Mouse (Mus musculus) layer of hippocampus, postnatal 10 days (tissue): ENCODE measurements at regions not wholly inside any gene's neighbourhood (a gene's known extent, or its start where the extent isn't known, plus 50 kb on each side); places are given as distances from the start of the nearest gene placed in this dataset.
A peak's percentile ranks its signal among the peaks of the same experiment; 100 is the strongest.

Source experiments
- DNase-seq, 2 experiments: peaks; one replicate each; pipeline ENCODE4 v3.0.0; 2021; ENCODE audit warnings: low spot score in 2 of 2

- peak in 1 of 2 experiments; percentile 19 for DNase-seq
Observed at GRCm38 (mm10) chr6:143287322-143287721, 120.3 kb downstream of the Etnk1 start.

DNA sequence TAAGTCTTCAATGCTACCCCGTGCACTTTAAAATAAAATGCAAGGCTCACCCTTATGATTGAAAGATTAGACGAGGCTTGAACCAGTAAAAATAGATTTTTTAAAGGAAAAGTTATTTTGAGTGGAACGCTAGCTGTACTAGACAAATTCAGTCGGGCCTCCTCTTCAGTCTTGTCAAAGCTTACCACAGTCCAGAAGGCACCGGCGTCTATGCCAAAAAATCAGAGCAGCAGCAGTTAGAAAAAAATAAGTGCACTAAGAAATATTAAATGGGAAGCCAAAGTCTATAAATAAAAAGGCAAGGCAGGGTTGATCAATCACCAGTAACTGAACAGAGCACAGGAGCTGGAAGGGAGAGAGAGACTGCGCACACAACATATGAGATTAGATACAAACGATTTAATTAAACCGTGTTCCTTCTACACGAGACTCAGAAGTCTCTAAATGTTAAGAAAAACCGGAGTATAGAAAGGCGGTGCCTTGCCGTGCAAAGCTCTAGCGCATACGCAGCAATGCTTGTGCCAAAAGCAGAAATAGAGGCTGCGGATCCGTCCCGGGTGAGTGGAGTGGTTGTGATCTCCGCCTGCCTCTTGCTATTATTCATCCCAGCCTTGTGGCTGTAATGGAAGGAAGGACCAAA, 121.6 kb downstream of the Etnk1 start:
- DNase-seq: peak; percentile 18 to 27

DNA sequence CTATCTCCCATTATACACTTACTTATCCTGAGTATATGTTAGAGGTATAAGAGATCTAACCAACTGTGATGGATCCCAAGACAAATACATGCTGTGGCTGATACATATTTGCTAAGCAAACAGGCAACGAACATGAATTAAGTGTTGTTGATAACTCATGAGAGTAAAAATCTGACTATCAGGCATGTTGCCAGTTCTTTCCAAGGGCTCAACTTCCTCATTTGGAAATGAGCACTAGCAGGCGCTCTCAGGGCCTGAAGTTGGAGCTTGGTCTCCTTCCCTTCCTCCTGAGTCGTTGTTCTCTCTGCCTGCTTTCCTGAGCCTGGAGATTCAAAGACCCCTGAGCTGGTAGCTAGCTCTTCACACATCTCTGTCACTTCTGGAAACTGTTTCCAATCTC, 126.6 kb downstream of the Etnk1 start:
- no peak for DNase-seq

DNA sequence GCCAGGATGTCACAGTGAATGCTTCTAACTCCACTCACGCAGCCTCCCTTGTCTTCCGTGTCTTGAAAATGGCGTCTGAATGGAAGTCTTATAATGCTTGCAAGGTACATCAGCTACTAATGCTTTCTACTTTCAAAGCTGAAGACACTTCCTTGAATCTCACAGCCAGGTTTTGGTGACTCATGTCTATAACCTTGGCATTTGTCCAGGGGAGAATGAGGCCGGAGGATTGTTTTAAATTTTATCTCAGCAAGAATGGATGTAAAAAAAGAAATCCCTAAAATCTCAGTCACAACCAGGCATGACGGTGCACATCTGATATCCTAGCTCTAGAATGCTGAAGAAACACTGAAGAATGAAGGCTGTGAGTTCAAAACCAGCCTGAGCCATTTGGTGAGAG, 131.4 kb downstream of the Etnk1 start:
- no peak for DNase-seq

DNA sequence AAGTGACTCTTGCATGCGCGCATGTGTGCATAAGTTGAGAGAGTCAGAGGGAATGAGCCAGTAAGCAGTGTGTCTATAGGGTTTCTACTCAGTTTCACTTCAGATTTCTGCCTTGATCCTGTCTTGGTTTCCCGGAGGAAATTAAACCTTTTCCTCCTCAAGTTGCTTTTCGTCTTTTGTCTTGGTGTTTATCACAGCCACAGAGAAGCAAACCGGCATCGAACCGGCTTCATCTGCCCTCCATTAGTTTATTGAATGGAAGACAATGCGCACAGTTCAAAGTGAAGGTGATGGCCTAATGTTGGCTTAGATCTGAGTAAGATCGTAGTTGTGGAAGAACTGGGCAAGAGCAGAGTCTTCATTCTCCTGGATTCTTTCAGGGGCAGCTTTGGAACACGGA, 134.4 kb downstream of the Etnk1 start:
- DNase-seq: no peak

- no peak for DNase-seq
Observed at GRCm38 (mm10) chr6:143307327-143307726, 140.3 kb downstream of the Etnk1 start.

DNA sequence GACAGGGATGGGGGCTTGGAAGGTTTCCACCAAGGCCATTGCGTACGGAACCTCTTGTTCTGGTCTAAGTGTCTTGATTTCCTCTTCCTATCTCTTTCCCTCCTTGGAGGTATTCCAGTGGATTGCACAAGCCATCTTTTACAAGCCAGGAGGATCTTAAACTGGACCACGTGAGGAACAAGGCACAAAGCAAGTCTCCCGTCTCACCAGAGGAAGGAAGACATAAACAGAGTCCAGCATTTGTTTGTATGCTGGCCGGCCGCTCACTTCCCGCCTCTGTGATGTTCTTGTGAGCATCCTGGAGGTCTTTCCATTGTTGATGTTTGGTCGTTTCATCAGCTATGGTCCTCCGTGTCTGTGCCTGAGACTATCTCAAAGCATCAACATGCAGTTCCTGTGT, 148.8 kb downstream of the Etnk1 start:
- no peak for DNase-seq

DNA sequence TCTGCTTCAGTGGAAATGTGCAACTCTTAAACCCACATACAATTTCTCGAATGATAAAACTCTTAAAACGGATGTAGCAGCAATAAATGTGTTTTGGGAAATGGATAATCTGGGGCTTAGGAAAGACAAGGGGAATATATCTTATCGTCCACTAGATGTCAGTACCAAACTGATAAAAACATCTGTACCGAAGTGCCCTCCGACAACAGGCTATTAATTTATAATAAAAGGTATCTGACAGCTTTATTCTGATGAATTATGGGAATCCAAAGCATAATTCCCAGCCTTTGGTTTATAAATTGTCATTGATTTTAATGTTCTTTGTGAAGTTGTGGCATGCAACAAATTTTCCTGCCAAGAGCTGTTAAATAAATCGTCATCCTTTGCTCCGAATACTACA, 153.4 kb downstream of the Etnk1 start:
- no peak for DNase-seq

- DNase-seq: no peak
Observed at GRCm38 (mm10) chr6:143324636-143325035, 157.6 kb downstream of the Etnk1 start.

GRCm38 (mm10) chr6:143326956-143327722, 160.1 kb downstream of the Etnk1 start:
- no peak for DNase-seq

- no peak for DNase-seq
Observed at GRCm38 (mm10) chr6:143327788-143328187, 160.8 kb downstream of the Etnk1 start.

DNA sequence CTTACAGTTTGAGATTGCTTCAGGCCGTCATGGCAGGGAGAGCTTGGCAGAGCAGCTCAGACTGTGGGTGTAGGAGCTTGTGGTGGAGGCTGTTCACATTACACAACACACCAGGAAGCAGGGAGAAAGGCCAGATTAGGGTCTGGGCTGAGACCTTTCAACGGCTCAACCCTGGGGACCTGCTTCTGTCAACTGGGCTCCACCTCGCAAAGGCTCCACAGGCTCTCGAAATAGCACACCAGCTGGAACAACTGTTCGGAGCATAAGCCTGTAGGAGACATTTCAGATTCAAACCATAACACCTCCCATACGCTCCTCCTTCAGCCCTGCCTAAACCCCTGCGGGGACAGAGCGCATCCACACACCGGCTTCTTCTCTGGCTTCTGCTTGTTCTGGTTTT, 161.2 kb downstream of the Etnk1 start:
- no peak for DNase-seq

DNA sequence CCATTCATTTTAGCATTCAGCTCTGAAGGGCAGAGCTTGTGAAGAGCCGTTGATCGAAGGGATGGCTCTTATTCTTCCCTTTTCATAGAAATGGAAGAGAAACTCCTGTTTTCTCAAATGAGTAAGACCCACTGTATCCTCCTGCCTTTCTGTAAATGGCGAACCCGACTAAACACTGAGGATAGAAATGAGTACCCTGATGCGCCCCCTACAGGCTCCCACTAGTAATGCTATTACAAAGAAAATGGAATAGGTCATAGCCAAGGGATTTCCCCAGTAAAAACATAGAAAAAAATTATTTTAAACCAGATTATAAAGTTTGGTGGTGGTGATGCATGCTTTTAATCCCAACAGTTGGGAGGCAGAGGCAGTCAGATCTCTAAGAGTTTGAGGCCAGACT, 162.1 kb downstream of the Etnk1 start:
- DNase-seq: no peak

DNA sequence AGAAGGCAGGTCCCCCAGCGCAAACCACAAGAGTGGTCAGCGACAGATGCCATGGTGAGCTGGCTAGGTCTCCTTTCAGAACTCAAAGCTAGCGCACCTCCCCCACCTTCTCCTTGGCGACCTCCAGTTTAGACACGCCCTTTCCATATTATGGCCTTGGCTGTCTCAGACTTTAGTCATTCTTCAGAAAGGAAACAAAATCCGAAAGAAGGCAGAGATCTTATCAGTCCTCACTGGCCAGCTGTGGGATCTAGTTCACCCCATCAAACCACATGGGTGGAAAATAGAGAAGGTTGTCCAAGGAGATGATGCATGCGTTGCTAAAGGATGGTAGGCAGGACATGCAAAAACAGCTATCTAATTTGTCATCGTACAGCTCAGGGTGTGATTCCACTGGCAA, 166.5 kb downstream of the Etnk1 start:
- DNase-seq: no peak

GRCm38 (mm10) chr6:143336574-143336973, 169.6 kb downstream of the Etnk1 start:
- no peak for DNase-seq

- DNase-seq: no peak
Observed at GRCm38 (mm10) chr6:143349000-143349399, 182.0 kb downstream of the Etnk1 start.

DNA sequence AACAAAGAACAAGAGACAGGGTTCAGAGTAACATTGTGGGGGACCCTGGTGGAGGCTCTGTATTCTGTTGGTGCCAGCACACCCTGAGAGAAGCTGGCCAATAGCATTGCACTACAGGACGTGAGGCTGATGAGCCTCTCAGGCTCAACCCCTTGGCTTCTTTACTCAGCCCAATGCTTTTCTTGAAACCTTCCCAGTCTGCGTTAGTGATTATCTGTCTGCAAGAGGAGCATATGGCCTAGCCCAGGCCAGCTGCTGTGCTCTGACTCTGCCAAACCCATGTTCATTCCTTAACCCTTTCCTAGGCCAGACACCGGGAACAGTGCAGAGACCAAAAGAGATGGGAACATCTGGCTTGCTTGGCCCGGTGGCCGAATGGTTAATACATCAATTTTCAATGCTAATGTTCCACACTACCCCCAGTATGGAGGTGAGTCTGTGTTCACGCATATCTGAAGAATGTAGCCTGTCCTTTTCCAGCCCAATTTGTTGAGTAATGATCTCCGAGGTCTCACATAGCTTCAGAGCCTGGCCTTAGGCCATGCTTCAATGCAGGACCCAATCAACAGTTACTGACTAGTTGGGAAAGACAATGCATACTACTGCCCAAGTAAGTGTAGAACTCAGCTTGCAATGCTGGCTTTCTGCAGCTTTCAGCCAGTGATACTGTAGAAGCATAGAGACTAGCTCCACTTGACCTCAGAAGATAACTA, 192.5 kb downstream of the Etnk1 start:
- DNase-seq: peak; percentile 26 to 36

DNA sequence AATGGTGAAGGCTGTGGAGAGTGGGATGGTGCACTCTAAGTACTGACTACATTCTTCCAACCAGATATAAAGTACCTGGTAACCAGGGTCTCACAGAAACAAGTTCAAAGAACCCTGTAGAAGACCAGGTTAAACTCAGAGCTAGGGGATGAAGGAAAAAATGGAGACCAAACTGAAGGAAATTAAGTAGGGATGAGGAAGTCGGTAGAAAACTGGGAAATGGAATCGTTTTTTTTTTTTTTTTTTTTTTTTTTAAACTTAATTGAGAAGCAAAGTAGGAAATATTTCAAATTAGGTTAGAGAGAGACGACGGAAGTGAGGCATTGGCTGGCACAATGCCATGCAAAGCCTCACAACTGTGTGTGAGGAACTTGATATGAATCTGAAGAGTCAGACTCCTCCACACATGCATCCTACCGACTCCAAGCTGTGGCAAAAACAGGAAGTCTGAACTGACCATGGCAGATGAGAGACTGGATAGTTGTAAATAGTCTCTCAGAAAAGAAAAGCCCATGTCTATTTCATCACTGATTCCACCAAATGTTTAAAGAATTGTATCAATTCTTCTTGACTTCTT, 194.2 kb downstream of the Etnk1 start:
- DNase-seq: no peak

DNA sequence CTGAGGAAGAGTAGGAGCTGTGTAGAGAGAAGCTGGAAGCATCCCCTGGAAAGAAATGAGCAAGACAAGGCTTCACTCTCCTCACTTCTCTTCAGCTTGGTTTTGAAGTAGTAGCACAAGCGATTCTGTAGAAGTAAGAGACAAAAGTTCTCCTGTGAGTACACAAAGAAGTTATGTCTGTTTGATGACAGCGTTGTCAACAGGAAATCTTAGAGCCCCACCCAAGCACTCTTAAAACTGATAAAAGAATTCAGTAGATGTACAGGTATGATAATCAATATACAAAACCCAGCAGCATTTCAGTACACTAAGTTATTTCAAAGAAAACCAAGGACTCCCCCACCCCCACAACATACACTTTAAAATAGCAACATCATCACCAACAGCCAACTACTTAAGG, 194.9 kb downstream of the Etnk1 start:
- DNase-seq: no peak

DNA sequence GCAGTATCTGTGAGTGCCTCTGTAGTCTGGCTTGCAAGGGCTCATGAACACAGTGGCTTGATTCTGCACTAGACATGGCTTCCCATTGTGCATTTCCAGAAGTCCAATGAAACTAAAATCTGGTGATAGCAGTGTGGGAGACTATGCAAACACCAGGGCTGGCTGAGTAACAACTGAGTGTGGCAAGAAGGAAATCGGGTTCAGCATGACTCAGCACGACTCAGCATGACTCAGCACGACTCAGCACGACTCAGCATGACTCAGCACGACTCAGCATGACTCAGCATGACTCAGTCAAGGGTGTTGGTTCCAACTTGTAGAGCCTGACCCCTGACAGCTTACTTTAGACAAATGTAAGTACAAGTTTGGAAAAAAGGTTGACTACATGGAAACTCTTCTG, 198.8 kb downstream of the Etnk1 start:
- DNase-seq: no peak

DNA sequence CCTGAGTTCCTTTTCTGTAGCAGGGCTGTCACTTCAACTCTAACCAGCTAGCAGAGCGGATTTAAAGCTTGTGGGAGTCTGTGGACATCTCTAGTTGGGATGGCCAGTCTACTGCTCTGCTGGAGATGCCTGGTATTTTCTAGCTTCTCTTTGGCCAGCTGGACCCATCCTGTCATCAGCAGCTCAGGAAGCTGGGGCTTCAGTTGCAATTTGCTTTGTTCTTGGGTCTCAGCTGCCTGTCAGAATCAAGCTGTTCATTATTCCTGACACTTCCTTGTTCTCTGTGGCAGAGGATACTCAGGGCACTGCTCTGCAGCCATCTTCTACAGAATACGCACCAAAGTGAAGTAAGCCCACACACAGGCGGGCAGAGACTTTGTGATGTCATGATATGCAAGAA, 200.8 kb downstream of the Etnk1 start:
- DNase-seq: no peak

- no peak for DNase-seq
Observed at GRCm38 (mm10) chr6:143368646-143369045, 201.6 kb downstream of the Etnk1 start.
